Mouse (Mus musculus): ENCODE measurements around the gene Trpm3.
"Not testable (repeated sequence)": the region's sequence is repeated elsewhere in the genome, so short reads cannot be mapped to it uniquely, and the experiment has no call there.

Gene Trpm3

GRCm38 (mm10) chr19:22973294-22973693 is 834.4 kb downstream of the Trpm3 start:
- no peak for DNase-seq (ENCODE audit: low read depth, low spot score)

- no peak for DNase-seq (ENCODE audit: low read depth, low spot score)
These were observed 834.9 kb downstream of the Trpm3 start for GRCm38 (mm10) chr19:22973727-22974126.

- no peak for DNase-seq (ENCODE audit: low read depth, low spot score)
These were observed 837.0 kb downstream of the Trpm3 start for GRCm38 (mm10) chr19:22975801-22976200.

GRCm38 (mm10) chr19:22977508-22977907 is 838.7 kb downstream of the Trpm3 start:
- no peak for DNase-seq (ENCODE audit: low read depth, low spot score)

GRCm38 (mm10) chr19:22978763-22979162 is 839.9 kb downstream of the Trpm3 start:
- DNase-seq (ENCODE audit: low read depth, low spot score) = no peak

GRCm38 (mm10) chr19:22979191-22979590 is 840.3 kb downstream of the Trpm3 start:
- DNase-seq (ENCODE audit: low read depth, low spot score) = no peak

GRCm38 (mm10) chr19:22987914-22988313 is 849.1 kb downstream of the Trpm3 start:
- no peak for DNase-seq (ENCODE audit: low read depth, low spot score)

GRCm38 (mm10) chr19:22993946-22994345 is 855.1 kb downstream of the Trpm3 start:
- DNase-seq (ENCODE audit: low read depth, low spot score) = no peak

- no peak for DNase-seq (ENCODE audit: low read depth, low spot score)
These were observed 855.7 kb downstream of the Trpm3 start for GRCm38 (mm10) chr19:22994531-22994930.

- no peak for DNase-seq (ENCODE audit: low read depth, low spot score)
These were observed 861.4 kb downstream of the Trpm3 start for GRCm38 (mm10) chr19:23000293-23000692.

- DNase-seq (ENCODE audit: low read depth, low spot score) = no peak
These were observed 865.0 kb downstream of the Trpm3 start for GRCm38 (mm10) chr19:23003861-23004260.

GRCm38 (mm10) chr19:23005851-23006250 is 867.0 kb downstream of the Trpm3 start:
- DNase-seq (ENCODE audit: low read depth, low spot score) = no peak

GRCm38 (mm10) chr19:23006517-23007273 is 867.8 kb downstream of the Trpm3 start:
- DNase-seq (ENCODE audit: low read depth, low spot score) = no peak

GRCm38 (mm10) chr19:23013695-23014094 is 874.8 kb downstream of the Trpm3 start:
- no peak for DNase-seq (ENCODE audit: low read depth, low spot score)

GRCm38 (mm10) chr19:23015516-23015915 is 876.7 kb downstream of the Trpm3 start:
- DNase-seq (ENCODE audit: low read depth, low spot score) = no peak

GRCm38 (mm10) chr19:23018186-23018727 is 879.4 kb downstream of the Trpm3 start:
- DNase-seq (ENCODE audit: low read depth, low spot score) = no peak

GRCm38 (mm10) chr19:23022902-23023301 is 884.1 kb downstream of the Trpm3 start:
- DNase-seq (ENCODE audit: low read depth, low spot score) = no peak

GRCm38 (mm10) chr19:23023316-23023960 is 884.6 kb downstream of the Trpm3 start:
- no peak for DNase-seq (ENCODE audit: low read depth, low spot score)

GRCm38 (mm10) chr19:23024821-23025220 is 886.0 kb downstream of the Trpm3 start:
- DNase-seq (ENCODE audit: low read depth, low spot score) = no peak

GRCm38 (mm10) chr19:23026427-23026826 is 887.6 kb downstream of the Trpm3 start:
- no peak for DNase-seq (ENCODE audit: low read depth, low spot score)

GRCm38 (mm10) chr19:23028283-23028682 is 889.4 kb downstream of the Trpm3 start:
- no peak for DNase-seq (ENCODE audit: low read depth, low spot score)

GRCm38 (mm10) chr19:23033343-23033742 is 894.5 kb downstream of the Trpm3 start:
- DNase-seq (ENCODE audit: low read depth, low spot score) = not testable (repeated sequence)

GRCm38 (mm10) chr19:23034117-23034516 is 895.3 kb downstream of the Trpm3 start:
- DNase-seq (ENCODE audit: low read depth, low spot score) = no peak
